Mouse (Mus musculus) cerebellum, adult 9-10 months (tissue): ENCODE results near the gene Gm15262.
"Not testable (repeated sequence)": the region's sequence is repeated elsewhere in the genome, so short reads cannot be mapped to it uniquely, and the experiment has no call there.

ENCODE experiments used
- DNase-seq: peaks from one replicate; pipeline ENCODE4 v3.0.0; 2022

Gm15262 gene

DNA sequence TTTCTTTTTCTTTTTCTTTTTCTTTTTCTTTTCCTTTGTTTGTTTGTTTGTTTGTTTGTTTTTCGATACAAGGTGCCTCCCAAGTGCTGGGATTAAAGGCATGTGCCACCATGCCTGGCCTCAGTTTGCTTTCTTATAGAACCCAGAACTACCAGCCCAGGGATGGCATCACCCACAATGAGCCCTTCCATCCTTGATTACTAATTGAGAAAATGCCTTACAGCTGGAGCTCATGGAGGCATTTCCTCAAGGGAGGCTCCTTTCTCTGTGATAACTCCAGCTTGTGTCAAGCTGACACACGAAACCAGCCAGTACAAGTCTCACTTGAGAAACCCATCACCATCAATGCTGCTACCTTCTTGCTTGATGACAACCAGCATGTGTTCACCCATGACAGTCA, at the start of gene Gm15262:
Gene Gm15262, plus strand, starts transcription at position 301 of the 400 bp plus-strand sequence.
- not testable (repeated sequence) for DNase-seq

DNA sequence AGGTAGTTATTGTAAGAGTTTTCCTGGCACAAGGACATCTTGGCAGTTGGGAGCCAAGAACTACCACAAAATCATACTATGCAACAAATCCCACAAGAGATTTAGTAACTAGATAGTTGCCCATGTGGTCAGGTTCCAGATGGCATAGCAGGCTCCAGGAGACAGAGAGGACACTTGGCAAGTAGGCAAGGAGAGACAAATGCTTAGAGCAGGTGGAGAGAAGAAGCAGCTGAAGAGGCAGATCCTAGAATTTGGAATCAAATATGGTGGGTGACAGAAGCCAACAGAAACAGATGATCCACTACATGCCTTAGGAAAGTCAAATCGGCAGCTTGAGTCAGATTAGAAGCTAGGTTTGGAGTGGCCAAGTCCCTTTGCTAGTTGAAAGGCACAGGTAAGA, 20.9 kb downstream of the Gm15262 start:
- DNase-seq = peak; percentile 3

DNA sequence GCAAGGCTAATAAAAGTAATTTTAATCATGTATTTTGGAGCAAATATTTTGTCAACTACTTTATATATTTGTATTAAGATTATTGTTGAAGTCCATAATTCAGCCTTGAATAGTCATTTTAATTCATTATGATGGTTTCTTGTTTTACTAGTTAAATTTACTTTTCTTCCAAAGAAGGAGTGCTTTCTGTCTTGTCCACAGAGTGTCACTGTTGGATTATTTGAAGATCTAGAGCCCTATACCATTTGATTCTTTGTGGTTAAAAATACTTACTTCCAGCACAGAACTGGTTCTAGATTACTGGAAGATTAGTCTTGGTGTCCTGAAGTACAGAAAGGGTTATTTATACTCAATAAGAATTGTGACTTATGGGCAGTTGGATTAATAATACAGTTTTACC, 29.2 kb downstream of the Gm15262 start:
- no peak for DNase-seq

DNA sequence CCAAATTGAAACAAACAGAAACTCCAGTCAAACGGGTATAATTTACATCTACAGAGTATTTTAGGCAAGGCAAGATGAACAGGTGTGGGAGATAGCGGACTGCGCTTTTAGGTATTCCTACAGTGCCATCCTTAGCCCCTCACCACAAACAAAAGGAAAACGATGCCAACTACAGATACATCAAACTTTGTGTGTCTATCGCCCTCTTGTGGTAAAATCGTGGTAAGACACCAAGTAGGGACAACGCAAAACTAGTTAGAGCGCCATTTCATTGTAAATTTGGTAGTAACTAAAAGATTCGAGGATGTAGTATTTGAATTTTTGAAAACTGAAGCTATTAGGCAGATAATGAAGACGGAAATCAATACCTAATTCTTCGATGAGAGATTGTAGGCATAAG, 83.7 kb downstream of the Gm15262 start:
- DNase-seq = no peak

DNA sequence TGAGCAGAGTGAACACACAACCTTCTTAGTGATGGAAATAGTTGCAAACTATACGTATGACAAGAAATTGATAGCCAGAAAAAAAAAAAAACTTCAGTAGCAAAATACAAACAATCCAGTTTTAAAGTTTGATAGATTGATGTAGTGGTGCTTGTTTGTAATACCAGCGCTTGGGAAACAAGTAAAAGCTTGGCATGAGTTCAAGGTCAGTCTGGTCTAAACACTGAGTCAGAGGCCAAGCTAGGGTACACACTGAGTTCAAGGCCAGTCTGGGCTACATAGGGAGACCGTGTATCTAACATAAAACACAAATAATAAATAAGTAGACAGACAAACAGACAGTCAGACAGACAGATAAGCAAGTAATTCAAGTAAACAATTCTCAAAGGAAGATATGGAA, 84.2 kb downstream of the Gm15262 start:
- no peak for DNase-seq

DNA sequence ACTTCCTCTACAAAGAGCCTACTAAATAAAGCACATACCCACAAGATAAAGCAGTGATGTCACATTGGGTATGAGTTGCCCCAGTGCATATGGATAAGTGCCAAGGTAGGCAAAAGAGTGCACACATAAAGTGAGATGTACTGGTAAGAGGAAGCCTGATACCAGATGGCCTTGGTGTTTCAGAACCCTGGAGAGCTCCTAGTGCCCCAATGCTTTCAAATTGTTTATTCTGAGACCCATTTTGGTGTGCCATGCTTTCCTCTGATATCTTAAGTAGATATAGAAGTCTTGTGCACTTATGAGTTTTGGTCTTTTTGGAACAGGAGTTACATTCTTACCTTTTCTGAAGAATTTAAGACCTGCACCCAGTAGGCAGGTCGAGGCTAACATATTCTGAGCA, 88.3 kb downstream of the Gm15262 start:
- no peak for DNase-seq

DNA sequence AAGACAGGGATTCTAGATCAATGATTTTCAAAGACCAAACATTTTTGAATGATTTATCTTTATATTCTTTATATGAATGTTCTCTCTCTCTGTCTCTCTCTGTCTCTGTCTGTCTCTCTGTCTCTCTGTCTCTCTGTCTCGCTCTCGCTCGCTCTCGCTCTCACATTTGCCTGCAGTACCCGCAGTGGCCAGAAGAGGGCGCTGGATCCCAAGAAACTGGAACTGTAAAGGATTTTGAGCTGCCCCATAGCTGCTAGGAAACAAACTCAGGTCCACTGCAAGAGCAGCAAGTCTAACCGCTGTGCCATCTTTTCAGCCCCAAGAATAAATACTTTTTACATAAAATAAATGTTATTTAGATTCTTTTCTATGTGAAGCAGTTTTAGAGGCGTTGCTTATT, 98.5 kb downstream of the Gm15262 start:
- DNase-seq = peak; percentile 20

DNA sequence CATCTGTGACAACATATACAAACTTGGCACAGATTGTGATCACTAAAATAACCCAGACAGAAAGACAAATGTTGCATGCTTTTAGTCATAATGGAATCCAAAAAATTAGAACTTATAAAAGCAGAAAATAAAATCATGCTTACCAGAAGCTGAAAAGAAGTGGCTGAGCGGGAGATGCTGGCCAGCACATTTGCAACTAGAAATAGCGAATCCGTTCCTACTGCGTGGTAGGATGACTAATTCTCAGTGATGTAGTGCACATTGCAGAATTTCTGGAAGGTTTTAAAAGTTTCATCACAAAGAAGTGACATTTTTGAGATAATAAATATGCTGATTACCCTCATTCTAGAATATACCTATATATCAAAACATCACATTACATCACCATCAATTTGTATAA, 100.7 kb downstream of the Gm15262 start:
- no peak for DNase-seq

DNA sequence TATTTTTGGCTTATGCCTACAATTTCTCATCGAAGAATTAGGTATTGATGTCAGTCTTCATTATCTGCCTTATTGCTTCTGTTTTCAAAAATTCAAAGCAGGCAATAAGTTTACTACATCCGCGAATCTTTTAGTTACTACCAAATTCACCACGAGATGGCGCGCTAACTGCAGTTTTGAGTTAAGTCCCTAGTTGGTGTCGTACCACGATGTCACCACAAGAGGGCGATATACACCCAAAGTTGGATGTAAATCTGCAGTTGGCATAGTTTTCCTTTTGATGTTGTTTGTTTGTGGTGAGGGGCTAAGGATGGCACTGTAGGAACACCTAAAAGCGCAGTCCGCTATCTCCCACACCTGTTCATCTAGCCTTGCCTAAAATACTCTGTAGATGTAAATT, 111.9 kb downstream of the Gm15262 start:
- peak; percentile 71 for DNase-seq

DNA sequence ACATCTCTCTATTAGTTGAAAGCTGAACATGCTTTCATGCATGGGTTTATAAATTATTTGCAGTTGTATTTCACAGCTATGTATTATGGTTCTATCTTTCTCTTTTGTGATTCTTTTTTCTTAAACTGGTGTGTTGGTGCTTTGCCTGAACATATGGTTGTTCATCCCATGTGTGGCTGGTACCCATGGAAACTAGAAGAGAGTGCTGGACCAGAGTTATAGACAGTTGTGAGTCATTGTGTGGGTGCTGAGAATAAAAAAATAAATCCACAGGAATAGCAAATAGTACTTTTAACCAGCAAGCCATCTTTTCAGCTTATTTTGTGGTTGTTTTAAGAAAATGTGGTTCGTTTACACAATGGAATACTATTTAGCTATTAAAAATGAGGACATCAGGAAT, 123.9 kb downstream of the Gm15262 start:
- no peak for DNase-seq
